Mouse (Mus musculus) embryonic facial prominence, embryonic 11.5 days (tissue): ENCODE data around the gene Ugt1a6b. TPM values are rescaled to one million over a fixed set of nuclear protein-coding genes. Genes with fewer than 3 reads are reported as not detected.
A peak's percentile ranks its signal among the peaks of the same experiment; 100 is the strongest.
"Not testable (repeated sequence)": the region's sequence is repeated elsewhere in the genome, so short reads cannot be mapped to it uniquely, and the experiment has no call there.

Experiments
- ATAC-seq: fragments of 200-750 bp; cut with Nextera tagmentation; replicated peaks from 2 replicates; pipeline ENCODE4 v1.8.0; 2017; ENCODE audit warnings: low read depth; ENCODE audit not compliant: insufficient number of reproducible peaks, low FRiP score, low TSS enrichment
- DNase-seq: peaks from one replicate; pipeline ENCODE4 v3.0.0-alpha.2; 2015; ENCODE audit warnings: low spot score
- H3K27ac ChIP-seq: fragments of 300-500 bp; sonication (generic); replicated peaks from 2 replicates; pipeline ENCODE4 v1.5.1; 2014; ENCODE audit warnings: mild to moderate bottlenecking, low read depth, low read length, control low read depth
- H3K27me3 ChIP-seq: fragments of 300-500 bp; sonication (generic); 2 replicates; pipeline ENCODE4 v1.6.1; 2014; ENCODE audit warnings: mild to moderate bottlenecking, low read length, moderate library complexity, mixed read lengths; ENCODE audit not compliant: control insufficient read depth, insufficient read depth
- H3K36me3 ChIP-seq: fragments of 300-500 bp; sonication (generic); replicated peaks from 2 replicates; pipeline ENCODE4 v1.6.1; 2014; ENCODE audit warnings: low read depth, mild to moderate bottlenecking, low read length, moderate library complexity, mixed read lengths; ENCODE audit not compliant: control insufficient read depth, insufficient read depth
- H3K4me1 ChIP-seq: fragments of 300-500 bp; sonication (generic); 2 replicates; pipeline ENCODE4 v1.6.1; 2014; ENCODE audit warnings: low read length, mixed read lengths; ENCODE audit not compliant: control insufficient read depth, insufficient read depth
- H3K4me2 ChIP-seq: fragments of 300-500 bp; sonication (generic); 2 replicates; pipeline ENCODE4 v1.6.1; 2014; ENCODE audit warnings: low read depth, mild to moderate bottlenecking, control low read depth, low read length, moderate library complexity
- H3K4me3 ChIP-seq: fragments of 300-500 bp; sonication (generic); 2 replicates; pipeline ENCODE4 v1.5.1; 2014; ENCODE audit warnings: low read depth, low read length, control low read depth
- H3K9ac ChIP-seq: fragments of 300-500 bp; sonication (generic); replicated peaks from 2 replicates; pipeline ENCODE4 v1.6.1; 2014; ENCODE audit warnings: mild to moderate bottlenecking, control low read depth, low read length
- H3K9me3 ChIP-seq: fragments of 300-500 bp; sonication (generic); replicated peaks from 2 replicates; pipeline ENCODE4 v1.6.1; 2016; ENCODE audit warnings: mild to moderate bottlenecking, low read length, inconsistent platforms, mixed read lengths; ENCODE audit not compliant: control insufficient read depth
- WGBS: fragments of 180-500 bp; shearing (Covaris S2); extraction: QIAGEN DNeasy Blood & Tissue Kit; methylation state at CpG from one replicate; pipeline ENCODE4 v1.1.7; 2014; 5-methylcytosine and 5-hydroxymethylcytosine counted together
- polyA plus RNA-seq: library from polyadenylated mRNA; unstranded; fragments of >200 nt; fragmentation: Nextera tagmentation; extraction: Ambion mirVana; gene quantifications from 2 replicates; pipeline ENCODE4 v1.2.1, GENCODE M21; 2014

Ugt1a6b gene
- polyA plus RNA-seq, 1 experiment from 2014 or later, result not detected

DNA sequence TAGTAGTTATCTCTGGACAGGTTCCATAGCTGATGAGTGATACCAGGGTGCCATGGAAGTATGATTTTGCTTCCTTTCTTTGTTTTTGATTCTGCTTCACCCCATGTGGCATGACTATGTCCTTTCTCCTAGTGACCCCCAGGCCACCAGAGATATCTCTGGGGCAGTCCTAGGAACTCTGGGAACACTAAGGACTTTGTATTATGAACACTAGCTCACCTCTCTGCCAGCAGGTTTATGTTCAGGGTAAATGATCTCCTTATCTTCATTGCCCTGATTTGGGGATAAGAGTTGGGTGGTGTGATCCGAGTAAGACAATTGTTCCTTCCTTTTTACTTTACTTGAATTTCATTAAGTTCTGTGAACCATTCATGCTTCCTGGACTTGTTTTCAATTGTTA is 16.9 kb upstream of the Ugt1a6b start:
- no peaks in the 10 kb centered on the region for H3K9me3 ChIP-seq
- no peak overlapping the region for H3K4me3 ChIP-seq
- no peak overlapping the region for H3K4me2 ChIP-seq
- no peak overlapping the region for H3K27ac ChIP-seq
- no peak for ATAC-seq
- 71% methylated on average over 1 of the region's 1 CpGs for WGBS
- H3K9ac ChIP-seq, result no peak overlapping the region
- DNase-seq, result no peak
- H3K4me1 ChIP-seq, result no peaks in the 10 kb centered on the region
- H3K27me3 ChIP-seq, result no peaks in the 10 kb centered on the region
- no peaks in the 10 kb centered on the region for H3K36me3 ChIP-seq

DNA sequence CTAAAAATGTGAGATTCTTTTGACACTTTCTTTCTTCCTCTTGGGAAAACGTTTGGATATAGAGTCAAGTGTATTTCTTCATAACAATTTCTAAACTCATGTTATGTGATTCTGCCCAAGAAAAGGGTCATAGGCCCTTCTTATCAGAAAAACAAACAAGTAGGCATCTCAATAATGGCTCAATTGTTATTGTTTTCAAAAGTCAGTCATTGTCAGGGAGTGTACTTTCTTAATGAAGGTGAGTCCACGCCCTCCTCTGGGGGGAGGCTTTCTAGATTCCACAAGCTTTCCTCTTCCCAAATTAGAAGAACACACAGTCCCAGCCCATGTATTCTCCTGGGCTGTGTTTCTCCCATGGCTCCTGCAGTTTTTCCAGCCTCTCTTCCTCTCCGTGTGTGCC is 15.5 kb upstream of the Ugt1a6b start, which contains the start of gene Ugt1a8:
Ugt1a8 (plus strand) TSS at position 301 of the 400 bp plus-strand sequence.
- 87% methylated on average over 3 of the region's 3 CpGs for WGBS
- no peaks in the 10 kb centered on the region for H3K36me3 ChIP-seq
- no peak within 1 kb of the TSS for H3K4me3 ChIP-seq
- H3K27me3 ChIP-seq, result no peaks in the 10 kb centered on the region
- H3K9me3 ChIP-seq, result no peaks in the 10 kb centered on the region
- DNase-seq, result no peak
- no peak within 1 kb of the TSS for H3K4me2 ChIP-seq
- no peak within 1 kb of the TSS for H3K9ac ChIP-seq
- H3K27ac ChIP-seq, result no peak within 1 kb of the TSS
- no peak for ATAC-seq
- no peaks in the 10 kb centered on the region for H3K4me1 ChIP-seq

GRCm38 (mm10) chr1:88092341-88092740 is 10.7 kb upstream of the Ugt1a6b start:
- Histone ChIP-seq H3K4me1 (no peaks in the 10 kb centered on the region), H3K4me2 (no peak overlapping the region), H3K27me3 (no peaks in the 10 kb centered on the region), H3K9me3 (no peaks in the 10 kb centered on the region), H3K36me3 (no peaks in the 10 kb centered on the region), H3K4me3 (no peak overlapping the region), H3K9ac (no peak overlapping the region), H3K27ac (no peak overlapping the region)
- ATAC-seq (no peak), DNase-seq (no peak)

DNA sequence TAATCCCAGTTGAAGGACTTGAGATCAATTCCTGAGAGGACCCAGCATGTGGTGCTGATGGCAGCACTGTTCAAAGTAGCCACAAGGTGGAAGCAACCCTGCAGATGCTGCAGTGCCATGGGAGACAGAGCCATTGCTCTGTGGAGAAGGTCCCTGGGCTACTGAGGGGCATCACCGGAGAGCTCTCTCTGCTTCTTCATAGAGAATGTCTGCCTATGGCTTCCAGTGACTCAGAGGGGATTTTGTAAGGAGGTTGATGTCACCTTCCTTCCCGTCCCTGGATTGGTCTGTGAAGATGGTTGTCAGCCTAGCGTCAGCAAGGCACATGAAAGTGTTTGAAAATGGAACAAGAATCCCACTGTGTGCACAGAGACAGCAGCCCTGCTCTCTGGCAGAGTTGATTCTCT is 8.8 kb upstream of the Ugt1a6b start:
- H3K4me1 ChIP-seq, H3K36me3 ChIP-seq, H3K27ac ChIP-seq, H3K4me2 ChIP-seq, H3K27me3 ChIP-seq, DNase-seq, H3K9me3 ChIP-seq, H3K4me3 ChIP-seq, ATAC-seq, H3K9ac ChIP-seq: not testable (repeated sequence)
- WGBS, result 76% methylated on average over 3 of the region's 3 CpGs

GRCm38 (mm10) chr1:88094941-88095492 is 8.0 kb upstream of the Ugt1a6b start, which contains the start of gene Ugt1a7c:
Gene Ugt1a7c, plus strand, starts transcription at chr1:88095062.
- WGBS, result 52% methylated on average over 10 of the region's 10 CpGs
- Histone ChIP-seq H3K27ac (no peak within 1 kb of the TSS), H3K4me1 (no peaks in the 10 kb centered on the region)

GRCm38 (mm10) chr1:88098546-88098945 is 4.5 kb upstream of the Ugt1a6b start:
- H3K4me2 ChIP-seq, H3K36me3 ChIP-seq, H3K9me3 ChIP-seq, H3K4me3 ChIP-seq, H3K9ac ChIP-seq, H3K27me3 ChIP-seq, H3K4me1 ChIP-seq, H3K27ac ChIP-seq, ATAC-seq, DNase-seq: not testable (repeated sequence)
- WGBS, result 90% methylated on average over 3 of the region's 3 CpGs

More at GRCm38 (mm10) chr1:88094941-88095492, 8.0 kb upstream of the Ugt1a6b start, which contains the start of gene Ugt1a7c:
- H3K9ac ChIP-seq, result no peak within 1 kb of the TSS; the same call in 1 of the 2 replicates
- no peak for ATAC-seq
- peak; percentile 24 for DNase-seq
- H3K9me3 ChIP-seq, result no peaks in the 10 kb centered on the region
- no peaks in the 10 kb centered on the region for H3K36me3 ChIP-seq
- H3K27me3 ChIP-seq, result no peaks in the 10 kb centered on the region
- no peak within 1 kb of the TSS for H3K4me2 ChIP-seq
- no peak within 1 kb of the TSS for H3K4me3 ChIP-seq

DNA sequence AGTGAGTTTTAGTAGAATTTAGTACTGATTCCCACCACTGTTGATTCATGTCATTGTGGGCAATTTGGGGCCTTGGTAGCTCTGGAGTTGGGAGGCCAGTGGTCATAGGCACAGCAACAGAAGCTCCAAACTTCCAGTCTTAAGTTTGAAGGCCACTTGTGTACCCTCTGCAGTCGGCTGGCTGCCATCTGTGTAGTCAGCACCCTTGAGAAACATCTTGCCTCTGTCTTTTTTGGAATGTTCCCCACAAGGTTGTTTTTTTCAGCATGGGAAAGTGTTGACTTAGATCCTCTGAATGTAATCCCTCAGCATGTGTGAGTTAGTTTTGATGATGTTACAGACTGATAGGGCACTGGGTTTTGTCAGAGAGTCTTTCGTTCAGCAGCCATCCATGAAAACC is 3.4 kb upstream of the Ugt1a6b start:
- not testable (repeated sequence) for H3K4me2 ChIP-seq, H3K9ac ChIP-seq, H3K36me3 ChIP-seq, H3K4me1 ChIP-seq, H3K27me3 ChIP-seq, ATAC-seq, H3K27ac ChIP-seq, DNase-seq, H3K9me3 ChIP-seq, H3K4me3 ChIP-seq
- WGBS, result 76% methylated on average over 2 of the region's 2 CpGs

DNA sequence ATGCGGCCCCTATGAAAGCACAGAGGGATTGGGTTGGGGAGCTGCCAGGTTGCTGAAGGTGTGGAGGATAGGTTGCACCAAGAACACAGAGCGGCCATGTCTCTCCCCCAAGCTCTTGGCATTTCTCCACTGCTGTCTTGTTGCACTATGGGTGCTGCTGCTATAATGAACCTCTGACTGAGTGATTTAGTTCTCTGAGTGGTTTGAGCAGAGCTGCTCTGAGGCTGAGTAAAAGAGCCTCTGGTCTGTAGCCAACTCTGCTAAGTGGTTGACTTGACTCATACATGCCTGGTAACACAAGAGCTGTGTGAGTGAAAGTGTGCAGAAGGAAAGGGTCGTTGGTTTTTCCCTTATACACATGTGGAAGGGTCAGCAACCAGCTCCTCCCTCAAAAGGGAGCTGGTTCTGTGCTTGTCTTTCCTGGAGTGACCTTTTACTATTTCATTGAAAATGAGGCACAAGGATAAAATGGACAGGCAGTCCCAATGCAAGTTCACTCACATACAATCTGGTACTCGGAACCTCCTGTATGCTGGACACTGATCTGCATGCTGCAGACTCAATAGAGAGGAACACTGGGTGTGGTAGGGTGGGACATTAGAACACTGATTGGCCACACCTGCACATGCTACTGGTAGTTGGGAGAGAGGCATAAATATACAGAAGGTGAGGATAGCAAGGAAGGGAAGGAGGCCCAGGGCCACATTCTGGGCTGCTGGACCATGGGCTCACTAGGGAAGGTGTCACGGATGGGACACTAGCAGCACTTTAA is 831 bp downstream of the Ugt1a6b start:
- H3K27ac ChIP-seq, ATAC-seq, H3K4me1 ChIP-seq, H3K9ac ChIP-seq, H3K4me3 ChIP-seq, H3K4me2 ChIP-seq, H3K36me3 ChIP-seq, DNase-seq, H3K27me3 ChIP-seq, H3K9me3 ChIP-seq: not testable (repeated sequence)
- 81% methylated on average over 4 of the region's 5 CpGs for WGBS
